9 mouse cellular contexts compared by ENCODE assay signal in the genomic region with DNA sequence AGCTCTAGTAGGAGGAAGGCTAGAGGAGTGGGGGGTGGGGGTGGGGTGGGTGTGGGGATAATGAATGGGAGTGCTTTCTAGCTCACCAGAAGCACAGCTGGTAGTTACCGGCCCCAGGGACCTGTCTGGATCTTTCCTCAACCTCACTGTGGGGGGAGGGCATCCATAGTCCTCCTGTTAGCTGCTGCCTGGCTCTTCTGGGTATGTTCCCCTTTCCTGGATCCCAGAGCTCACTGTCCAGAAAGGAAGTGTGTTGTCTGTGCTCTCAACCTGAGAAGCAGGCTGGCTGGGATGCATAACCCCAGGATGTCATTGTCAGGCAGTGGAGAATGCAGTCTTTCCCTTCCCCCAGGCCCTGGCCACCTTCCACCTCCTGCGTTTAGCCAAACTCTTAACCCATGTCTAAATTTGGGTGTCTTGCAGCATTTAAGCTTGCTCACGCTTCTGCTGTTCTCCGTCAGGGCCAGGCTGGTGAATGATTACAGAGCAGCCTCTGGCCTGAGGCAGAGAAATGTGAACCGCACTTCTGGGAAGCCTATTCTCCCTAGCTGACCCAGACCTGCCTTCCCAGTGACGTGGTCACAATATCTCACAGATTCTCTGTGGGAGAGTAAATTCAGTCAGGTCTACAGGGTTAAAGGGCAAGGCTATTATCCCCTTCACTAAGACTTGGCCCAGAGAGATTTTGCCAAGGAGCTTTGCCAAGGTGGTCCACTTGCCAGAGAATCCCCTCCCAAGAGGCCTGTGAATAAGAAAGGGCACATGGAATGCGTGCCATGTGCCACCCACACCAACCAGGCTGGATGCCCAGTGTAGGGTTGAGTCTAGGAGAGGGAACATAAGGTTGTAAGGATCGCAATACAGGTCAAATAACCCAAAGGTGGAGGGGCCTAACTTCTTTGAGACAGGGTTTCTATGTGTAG. TPM values are rescaled to one million over a fixed set of nuclear protein-coding genes. Genes with fewer than 3 reads are reported as not detected.
DNase-seq lines count a peak whose midpoint lies in the region; ATAC-seq and TF ChIP-seq lines count a peak whose summit lies in the region.
"Had no signal": no experiment of that assay in that cellular context is flagged by ENCODE, and none has a peak within 500 bp of the region (broad histone marks: within the 10 kb centered on the region; RNA-seq: fewer than 3 reads in every experiment).

No protein-coding gene starts in this region.

- DNase-seq in 3T3-L1 (ENCODE audit: low read depth, low spot score) (peak; percentile 94), ZHBTc4 (ENCODE audit: low read depth, low spot score) (peak; percentile 62)
- peak; percentile 84 to 86 for DNase-seq in heart, adult 18-20 months
- DNase-seq in cerebellum, adult 9-11 months = no peak
- no peak for DNase-seq in spleen, postnatal 10 days (ENCODE audit: low spot score in 2 of 2)
- DNase-seq in layer of hippocampus, adult 11-12 months (ENCODE audit: low spot score) = no peak

- no peaks in the 10 kb centered on the region for H3K36me3 ChIP-seq in intestine, postnatal 0 days (ENCODE audit: control insufficient read depth, insufficient read depth)
- H3K36me3 ChIP-seq in myocyte (ENCODE audit: control insufficient read depth, insufficient read depth) = no peaks in the 10 kb centered on the region

- H3K9me3 ChIP-seq in intestine, postnatal 0 days (ENCODE audit: control insufficient read depth) = no peaks in the 10 kb centered on the region
- H3K9me3 ChIP-seq: megakaryocyte, embryonic 14.5 days had no signal

- peak overlapping the region; percentile 86 for H3K4me2 ChIP-seq in intestine, postnatal 0 days (replicated peaks; ENCODE audit: low read depth)
- peak overlapping the region; percentile 95 for H3K4me2 ChIP-seq in myocyte (ENCODE audit: low read depth)

- WGBS in intestine, postnatal 0 days = 62% methylated on average over 8 of the region's 8 CpGs

- no peaks in the 10 kb centered on the region for H3K4me1 ChIP-seq in intestine, postnatal 0 days (replicated peaks; ENCODE audit: control insufficient read depth, insufficient read depth, low read length)

- no peaks in the 10 kb centered on the region for H3K27me3 ChIP-seq in intestine, postnatal 0 days (replicated peaks; ENCODE audit: control insufficient read depth, insufficient read depth, low read length)
- H3K27me3 ChIP-seq in myocyte (ENCODE audit: control insufficient read depth, insufficient read depth, insufficient read length) = no peaks in the 10 kb centered on the region

- 0 out of 2 replicates have a peak overlapping the region, but pooled peaks have one; percentile 9 for H3K27ac ChIP-seq in intestine, postnatal 0 days (ENCODE audit: low read depth, low read length)

- no peak for TF ChIP-seq POLR2A in myocyte (IDR thresholded peaks at IDR 0.05; ENCODE audit: insufficient read length, low read depth)

- no peak overlapping the region for H3K9ac ChIP-seq in intestine, postnatal 0 days (ENCODE audit: low read depth, low read length)

- no peak overlapping the region for H3ac ChIP-seq in myocyte (ENCODE audit: control insufficient read depth, insufficient read length)

- TF ChIP-seq CTCF in intestine, postnatal 0 days (IDR thresholded peaks at IDR 0.05; ENCODE audit: low read depth) = no peak

- ATAC-seq in intestine, postnatal 0 days = no peak

- H3K4me3 ChIP-seq in intestine, postnatal 0 days (ENCODE audit: low read depth, low read length) = no peak overlapping the region
- H3K4me3 ChIP-seq in myocyte = peak overlapping the region; percentile 23
- H3K4me3 ChIP-seq: megakaryocyte, embryonic 14.5 days had no signal

- H3K79me2 ChIP-seq in myocyte (ENCODE audit: control insufficient read depth, insufficient read depth) = no peaks in the 10 kb centered on the region

TF ChIP-seq in myocyte, 11 proteins besides CTCF, POLR2A, EP300 and RAD21:
- TF ChIP-seq SRF (IDR thresholded peaks at IDR 0.05; ENCODE audit: control insufficient read depth, insufficient read length, low read depth) = peak; percentile 71
- TF ChIP-seq MYOG (IDR thresholded peaks at IDR 0.05; ENCODE audit: control insufficient read depth in 1 of 3, insufficient read depth in 1 of 3, insufficient read length in 2 of 3, low read depth in 2 of 3) = no peak

RNA-seq across cellular contexts. Expression of gene Dysf, which starts 2.2 kb away (rescaled TPM):
- total RNA-seq in heart, adult 18-20 months (2021) = 100 to 1,000 TPM in 1 of 2 experiments, 10 to 100 TPM in 1; 99.8 to 105 TPM
- 5.1 and 5.9 TPM in 2 replicates for polyA plus RNA-seq in intestine, postnatal 0 days (2015; fragmentation: Nextera tagmentation; extraction: Ambion mirVana)
- polyA plus RNA-seq in myocyte (2012; fragmentation: generic; extraction: Trizol) = 35.5 TPM

Comparison
In these comparisons a context has a peak if more than half of its experiments do, and no peak if none do; other contexts are left out.
1. DNase-seq: peak in 3T3-L1 (single experiment), ZHBTc4 (single experiment) and heart, adult 18-20 months (2 of 2); none in cerebellum, adult 9-11 months (single experiment), spleen, postnatal 10 days (0 of 2) and layer of hippocampus, adult 11-12 months (single experiment).